Mouse (Mus musculus) olfactory bulb, adult 2 months (tissue): ENCODE measurements at regions not wholly inside any gene's neighbourhood (a gene's known extent, or its start where the extent isn't known, plus 50 kb on each side); places are given as distances from the start of the nearest gene placed in this dataset.

Experiments
- H3K27ac ChIP-seq: fragments of 200-500 bp; 2 replicates; pipeline ENCODE4 v1.5.1; 2012; ENCODE audit warnings: low read depth, low read length; ENCODE audit not compliant: insufficient read depth
- H3K4me1 ChIP-seq: fragments of 200-500 bp; 2 replicates; pipeline ENCODE4 v1.6.1; 2012; ENCODE audit warnings: low read length; ENCODE audit not compliant: control insufficient read depth, insufficient read depth
- H3K4me3 ChIP-seq: fragments of 200-500 bp; 2 replicates; pipeline ENCODE4 v1.5.1; 2012; ENCODE audit warnings: mild to moderate bottlenecking, low read depth, low read length, moderate library complexity; ENCODE audit not compliant: insufficient read depth
- CTCF ChIP-seq: fragments of 200-500 bp; IDR thresholded peaks from 2 replicates; pipeline ENCODE4 v1.5.1; 2012; ENCODE audit warnings: low read depth, mild to moderate bottlenecking, low read length, moderate library complexity; ENCODE audit not compliant: insufficient read depth
- POLR2A ChIP-seq: fragments of 200-500 bp; IDR thresholded peaks from 2 replicates; pipeline ENCODE4 v1.6.1; 2012; ENCODE audit warnings: mild to moderate bottlenecking, low read depth, low read length, moderate library complexity; ENCODE audit not compliant: insufficient read depth
- WGBS: fragments of 180-500 bp; shearing (Covaris S2); methylation state at CpG from one replicate; pipeline ENCODE4 v1.1.7; 2018; 5-methylcytosine and 5-hydroxymethylcytosine counted together

DNA sequence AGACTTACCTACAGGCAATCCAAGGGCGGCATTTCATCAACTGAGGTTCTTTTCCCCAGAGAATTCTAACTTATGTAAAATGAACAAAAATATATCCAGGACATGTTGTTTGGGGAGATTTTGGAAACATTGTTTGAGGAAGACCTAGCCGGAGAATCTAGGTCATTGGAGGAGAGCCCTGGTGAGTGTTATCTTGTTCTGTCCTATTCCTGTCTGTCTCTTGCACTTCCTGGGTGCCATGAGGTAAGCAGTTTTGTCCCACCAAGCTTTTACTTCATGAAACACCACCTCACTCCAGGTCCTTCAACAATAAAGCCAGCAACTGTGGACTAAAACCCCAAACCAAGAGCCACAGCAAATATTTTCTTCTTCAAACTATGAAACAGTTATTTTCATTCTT is 218.5 kb downstream of the Fam49a start:
- TF ChIP-seq POLR2A (no peak), CTCF (no peak)
- WGBS, result 94% methylated on average over 2 of the region's 2 CpGs
- no peaks in the 10 kb centered on the region for H3K4me1 ChIP-seq

DNA sequence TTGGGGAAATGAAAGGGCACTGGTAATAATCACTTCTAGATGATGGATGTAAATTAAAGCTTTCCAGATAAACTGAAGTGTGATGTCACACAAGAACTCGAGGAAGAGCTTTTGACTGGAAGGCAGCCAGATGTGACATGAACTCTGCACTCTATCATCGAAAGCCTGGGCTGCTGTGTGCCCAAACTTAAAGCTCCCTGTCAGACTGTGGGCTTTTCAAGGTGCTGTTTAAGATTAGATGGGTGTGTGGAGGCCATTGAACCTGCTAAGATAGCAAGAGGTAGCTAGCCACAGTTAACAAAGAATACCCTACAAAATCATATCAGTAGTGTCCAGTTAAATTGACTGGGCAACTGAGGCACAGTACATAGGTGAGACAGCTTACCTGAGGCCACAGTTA is 190.1 kb downstream of the Fam49a start:
- 52% methylated on average over 2 of the region's 2 CpGs for WGBS
- Histone ChIP-seq H3K4me1 (no peaks in the 10 kb centered on the region), H3K27ac (no peak overlapping the region), H3K4me3 (no peak overlapping the region)
- no peak for TF ChIP-seq CTCF
- TF ChIP-seq POLR2A, result no peak

More for the DNA sequence above, 218.5 kb downstream of the Fam49a start:
- no peak overlapping the region for H3K27ac ChIP-seq
- no peak overlapping the region for H3K4me3 ChIP-seq

- Histone ChIP-seq H3K4me1 (peaks cover 3% of the 10 kb centered on the region; the same call in 1 of the 2 replicates), H3K4me3 (no peak overlapping the region), H3K27ac (no peak overlapping the region)
- TF ChIP-seq CTCF (no peak), POLR2A (no peak)
- 50% methylated on average over 2 of the region's 2 CpGs for WGBS
Measured at GRCm38 (mm10) chr12:12446768-12447167, 184.8 kb downstream of the Fam49a start.

DNA sequence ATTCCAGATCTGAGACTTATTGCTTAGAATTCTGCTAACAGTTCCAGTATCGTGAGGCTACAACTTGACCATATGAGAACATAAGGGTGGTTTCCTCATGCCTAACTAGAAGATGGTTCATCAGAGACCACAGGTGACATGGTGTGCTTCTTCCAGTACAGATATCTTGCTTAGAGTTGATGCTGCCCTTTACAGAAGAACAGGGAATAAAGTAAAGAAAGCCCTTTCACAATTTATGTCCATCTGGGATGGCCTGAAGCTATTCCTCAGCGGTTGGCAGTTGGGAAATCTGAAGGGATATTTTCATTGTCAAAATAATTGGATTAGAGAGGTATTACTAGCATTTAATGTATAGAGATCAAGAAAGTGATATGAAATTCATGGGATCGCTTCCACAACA is 184.3 kb downstream of the Fam49a start:
- Histone ChIP-seq H3K4me1 (peaks cover 3% of the 10 kb centered on the region; the same call in 1 of the 2 replicates), H3K4me3 (no peak overlapping the region), H3K27ac (no peak overlapping the region)
- TF ChIP-seq CTCF (no peak), POLR2A (no peak)
- 89% methylated on average over 3 of the region's 3 CpGs for WGBS

GRCm38 (mm10) chr12:12442872-12443271 is 180.9 kb downstream of the Fam49a start:
- no peak overlapping the region for H3K4me3 ChIP-seq
- peaks cover 6% of the 10 kb centered on the region for H3K4me1 ChIP-seq
- no peak overlapping the region for H3K27ac ChIP-seq
- 95% methylated on average over 4 of the region's 4 CpGs for WGBS
- TF ChIP-seq POLR2A, result no peak
- no peak for TF ChIP-seq CTCF

DNA sequence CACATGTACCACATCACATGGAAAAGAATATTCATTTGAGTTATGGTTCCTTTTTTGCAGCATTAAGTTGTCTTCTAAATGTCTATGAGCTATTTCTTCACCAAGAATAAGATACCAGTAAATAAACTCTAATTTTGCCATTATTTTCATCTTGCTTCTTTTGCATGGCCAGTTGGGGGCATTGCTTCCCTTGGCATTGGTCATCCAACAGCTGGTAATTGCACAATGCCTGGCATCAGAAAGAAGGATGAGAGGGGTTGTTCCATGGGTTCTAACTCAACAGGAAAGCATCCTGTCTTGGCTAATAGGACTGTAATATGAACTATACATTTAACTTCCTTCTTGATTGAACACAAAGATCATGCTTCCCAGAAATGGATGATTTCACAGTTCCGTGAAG is 174.4 kb downstream of the Fam49a start:
- 100% methylated on average over 1 of the region's 1 CpGs for WGBS
- TF ChIP-seq POLR2A (no peak), CTCF (no peak)

GRCm38 (mm10) chr12:12432597-12432996 is 170.7 kb downstream of the Fam49a start:
- TF ChIP-seq CTCF (no peak), POLR2A (no peak)
- H3K27ac ChIP-seq, result no peak overlapping the region
- no peaks in the 10 kb centered on the region for H3K4me1 ChIP-seq
- no peak overlapping the region for H3K4me3 ChIP-seq
- 76% methylated on average over 1 of the region's 1 CpGs for WGBS

More for the DNA sequence above, 174.4 kb downstream of the Fam49a start:
- peaks cover 3% of the 10 kb centered on the region for H3K4me1 ChIP-seq
- H3K4me3 ChIP-seq, result no peak overlapping the region
- H3K27ac ChIP-seq, result no peak overlapping the region
